ENCODE assay signal across 11 mouse cellular contexts in the genomic region with DNA sequence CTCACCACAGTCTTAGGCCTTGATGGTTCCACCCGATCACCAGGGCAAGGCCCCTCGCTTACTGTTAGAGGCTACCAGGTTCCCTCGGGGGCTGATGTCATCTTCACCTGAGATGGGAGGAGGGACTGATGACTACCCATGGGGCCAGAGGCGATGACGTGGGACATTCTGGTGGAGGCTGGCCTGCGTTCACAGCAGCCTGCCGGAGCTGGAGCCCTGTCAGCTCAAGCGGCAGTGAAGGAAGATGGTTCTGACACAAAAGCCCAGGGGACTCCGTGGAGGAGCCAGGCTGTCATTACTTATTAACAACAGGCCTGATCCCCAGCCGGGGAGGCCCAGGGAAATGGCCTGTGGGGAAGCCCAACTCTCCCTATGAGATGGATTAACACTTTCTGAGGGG.
DNase-seq lines count a peak whose midpoint lies in the region; ATAC-seq lines count a peak whose summit lies in the region.
"Had no signal": no experiment of that assay in that cellular context is flagged by ENCODE, and none has a peak within 500 bp of the region (broad histone marks: within the 10 kb centered on the region; RNA-seq: fewer than 3 reads in every experiment).

No protein-coding gene starts in this region.

- 0 out of 2 replicates have a peak overlapping the region, but pooled peaks have one; percentile 33 for H3K27ac ChIP-seq in heart, embryonic 12.5 days (ENCODE audit: poor library complexity, severe bottlenecking)
- H3K27ac ChIP-seq in midbrain, embryonic 13.5 days, result peak overlapping the region; percentile 85
- H3K27ac ChIP-seq: embryonic facial prominence, embryonic 13.5 days had no signal

- H3K9me3 ChIP-seq in heart, embryonic 12.5 days (replicated peaks), result no peaks in the 10 kb centered on the region
- H3K9me3 ChIP-seq in midbrain, embryonic 13.5 days, result no peaks in the 10 kb centered on the region
- H3K9me3 ChIP-seq: embryonic facial prominence, embryonic 13.5 days had no signal

- H3K4me2 ChIP-seq in heart, embryonic 12.5 days, result no peak overlapping the region
- no peak overlapping the region for H3K4me2 ChIP-seq in midbrain, embryonic 13.5 days (replicated peaks)

- DNase-seq in heart, adult 11 months, result no peak
- DNase-seq in embryo, embryonic 10 days (ENCODE audit: low spot score), result peak; percentile 11
- DNase-seq in kidney, adult 9 months, result peak; percentile 9
- no peak for DNase-seq in frontal cortex, postnatal 25 days (ENCODE audit: low spot score in 2 of 2)
- no peak for DNase-seq in layer of hippocampus, postnatal 14 days (ENCODE audit: low spot score in 2 of 2)
- no peak for DNase-seq in spleen, adult 12 weeks (ENCODE audit: low spot score)
- DNase-seq: adrenal gland, adult 8-10 months; layer of hippocampus, postnatal 36 days had no signal

- WGBS in heart, embryonic 12.5 days, result 45% methylated on average over 10 of the region's 10 CpGs
- 29% methylated on average over 10 of the region's 10 CpGs for WGBS in midbrain, embryonic 13.5 days

- no peaks in the 10 kb centered on the region for H3K36me3 ChIP-seq in heart, embryonic 12.5 days
- H3K36me3 ChIP-seq in midbrain, embryonic 13.5 days, result no peaks in the 10 kb centered on the region
- H3K36me3 ChIP-seq: embryonic facial prominence, embryonic 13.5 days had no signal

- ATAC-seq in heart, embryonic 12.5 days (ENCODE audit: insufficient number of reproducible peaks, low FRiP score), result no peak
- ATAC-seq in midbrain, embryonic 13.5 days, result peak; percentile 54

- no peak overlapping the region for H3K9ac ChIP-seq in heart, embryonic 12.5 days
- H3K9ac ChIP-seq in midbrain, embryonic 13.5 days (replicated peaks), result no peak overlapping the region
- H3K9ac ChIP-seq: embryonic facial prominence, embryonic 13.5 days had no signal

- H3K4me3 ChIP-seq in heart, embryonic 12.5 days, result no peak overlapping the region
- no peak overlapping the region for H3K4me3 ChIP-seq in midbrain, embryonic 13.5 days (replicated peaks)
- H3K4me3 ChIP-seq: embryonic facial prominence, embryonic 13.5 days had no signal

- peaks cover 15% of the 10 kb centered on the region; the same call in 1 of the 2 replicates for H3K4me1 ChIP-seq in heart, embryonic 12.5 days (replicated peaks)
- H3K4me1 ChIP-seq in midbrain, embryonic 13.5 days (replicated peaks), result peaks cover 30% of the 10 kb centered on the region

- H3K27me3 ChIP-seq in heart, embryonic 12.5 days (replicated peaks), result peaks cover 10% of the 10 kb centered on the region; the same call in 1 of the 2 replicates
- H3K27me3 ChIP-seq in midbrain, embryonic 13.5 days, result no peaks in the 10 kb centered on the region; the same call in 1 of the 2 replicates

Comparison
In these comparisons a context has a peak if more than half of its experiments do, and no peak if none do; other contexts are left out.
1. DNase-seq: peak in embryo, embryonic 10 days (single experiment) and kidney, adult 9 months (single experiment); none in heart, adult 11 months (single experiment), frontal cortex, postnatal 25 days (0 of 2), layer of hippocampus, postnatal 14 days (0 of 2) and spleen, adult 12 weeks (single experiment).